ENCODE assay signal across 8 mouse cellular contexts in the genomic region with DNA sequence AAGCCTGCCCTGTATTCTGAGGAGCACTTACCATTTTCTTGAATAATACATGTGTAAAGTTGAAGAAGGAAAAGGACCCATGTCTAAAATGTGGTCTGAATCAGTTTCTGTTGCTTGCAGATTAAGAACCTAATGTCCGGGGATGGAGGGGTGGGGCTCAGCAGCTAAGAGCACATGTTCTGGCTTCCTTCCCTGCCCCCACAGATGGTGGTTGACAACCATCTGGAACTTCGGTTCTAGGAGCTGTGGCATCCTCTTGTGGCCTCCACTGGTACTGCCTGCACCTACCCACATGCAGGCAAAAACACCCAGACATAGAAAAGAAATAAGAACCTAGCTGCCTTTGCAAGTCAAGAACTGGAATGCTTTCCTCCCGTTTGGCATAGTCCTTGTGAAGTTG.
DNase-seq lines count a peak whose midpoint lies in the region; ATAC-seq and TF ChIP-seq lines count a peak whose summit lies in the region.

No protein-coding gene starts in this region.

- H3K9ac ChIP-seq in midbrain, embryonic 11.5 days (ENCODE audit: low read length): no peak overlapping the region
- H3K9ac ChIP-seq in midbrain, embryonic 16.5 days (ENCODE audit: low read depth, low read length): no peak overlapping the region
- H3K9ac ChIP-seq in kidney, postnatal 0 days (ENCODE audit: low read depth, low read length): no peak overlapping the region
- H3K9ac ChIP-seq in liver, embryonic 11.5 days (ENCODE audit: low read depth, low read length): no peak overlapping the region

- H3K4me2 ChIP-seq in midbrain, embryonic 11.5 days: no peak overlapping the region
- H3K4me2 ChIP-seq in midbrain, embryonic 16.5 days (ENCODE audit: low read length): no peak overlapping the region
- no peak overlapping the region for H3K4me2 ChIP-seq in kidney, postnatal 0 days (ENCODE audit: low read length)
- no peak overlapping the region for H3K4me2 ChIP-seq in liver, embryonic 11.5 days

- H3K27ac ChIP-seq in midbrain, embryonic 11.5 days (ENCODE audit: low read depth, low read length): no peak overlapping the region
- no peak overlapping the region for H3K27ac ChIP-seq in midbrain, embryonic 16.5 days (ENCODE audit: low read length)
- no peak overlapping the region for H3K27ac ChIP-seq in kidney, postnatal 0 days
- H3K27ac ChIP-seq in liver, embryonic 11.5 days (ENCODE audit: low read depth, low read length): no peak overlapping the region

- no peaks in the 10 kb centered on the region for H3K27me3 ChIP-seq in midbrain, embryonic 11.5 days (ENCODE audit: control insufficient read depth, insufficient read depth, low read length)
- no peaks in the 10 kb centered on the region for H3K27me3 ChIP-seq in midbrain, embryonic 16.5 days (ENCODE audit: control insufficient read depth, insufficient read depth, low read depth, low read length)
- H3K27me3 ChIP-seq in kidney, postnatal 0 days (ENCODE audit: insufficient read depth, low read length): no peaks in the 10 kb centered on the region
- H3K27me3 ChIP-seq in liver, embryonic 11.5 days (replicated peaks; ENCODE audit: control insufficient read depth, insufficient read depth, low read length): no peaks in the 10 kb centered on the region

- H3K4me3 ChIP-seq in midbrain, embryonic 11.5 days (ENCODE audit: low read depth, low read length): no peak overlapping the region
- no peak overlapping the region for H3K4me3 ChIP-seq in midbrain, embryonic 16.5 days (ENCODE audit: low read depth, low read length)
- H3K4me3 ChIP-seq in kidney, postnatal 0 days (replicated peaks; ENCODE audit: low read depth, low read length): no peak overlapping the region
- no peak overlapping the region for H3K4me3 ChIP-seq in liver, embryonic 11.5 days (ENCODE audit: low read depth, low read length)

- 0 out of 2 replicates have a peak, but pooled peaks have one; percentile 44 for ATAC-seq in midbrain, embryonic 11.5 days (ENCODE audit: low FRiP score)
- no peak for ATAC-seq in midbrain, embryonic 16.5 days
- ATAC-seq in kidney, postnatal 0 days (replicated peaks; ENCODE audit: low FRiP score, low read depth): no peak; the same call in 1 of the 2 replicates
- peak; percentile 72 for ATAC-seq in liver, embryonic 11.5 days (replicated peaks; ENCODE audit: low FRiP score)

- H3K4me1 ChIP-seq in midbrain, embryonic 11.5 days (ENCODE audit: control insufficient read depth, insufficient read depth, low read length): no peaks in the 10 kb centered on the region
- peaks cover 9% of the 10 kb centered on the region for H3K4me1 ChIP-seq in midbrain, embryonic 16.5 days (ENCODE audit: control insufficient read depth, insufficient read depth, low read length)
- peaks cover 4% of the 10 kb centered on the region for H3K4me1 ChIP-seq in kidney, postnatal 0 days (replicated peaks; ENCODE audit: insufficient read depth, low read length)
- H3K4me1 ChIP-seq in liver, embryonic 11.5 days (replicated peaks; ENCODE audit: control insufficient read depth, insufficient read depth, low read length): peaks cover 10% of the 10 kb centered on the region; the same call in 1 of the 2 replicates

- DNase-seq in midbrain, embryonic 11.5 days (ENCODE audit: low spot score, missing footprints): peak; percentile 91
- DNase-seq in cerebellum, adult 18-20 months: peak; percentile 93 to 94
- peak; percentile 73 to 82 for DNase-seq in frontal cortex, postnatal 14 days (ENCODE audit: low spot score in 2 of 2)
- peak; percentile 90 for DNase-seq in kidney, postnatal 0 days (ENCODE audit: low spot score)
- DNase-seq in liver, embryonic 11.5 days (ENCODE audit: low spot score): peak; percentile 66
- DNase-seq in ovary, adult 18-20 months (ENCODE audit: low spot score): peak; percentile 49
- DNase-seq in thymus, adult 18-20 months: peak; percentile 27 to 30

- H3K36me3 ChIP-seq in midbrain, embryonic 11.5 days (ENCODE audit: control insufficient read depth, insufficient read depth, low read length): peaks cover 6% of the 10 kb centered on the region; the same call in 1 of the 2 replicates
- H3K36me3 ChIP-seq in midbrain, embryonic 16.5 days (ENCODE audit: control insufficient read depth, insufficient read depth, low read length): peaks cover 7% of the 10 kb centered on the region
- peaks cover 9% of the 10 kb centered on the region; the same call in 1 of the 2 replicates for H3K36me3 ChIP-seq in kidney, postnatal 0 days (ENCODE audit: insufficient read depth, low read length)
- peaks cover 3% of the 10 kb centered on the region; the same call in 1 of the 2 replicates for H3K36me3 ChIP-seq in liver, embryonic 11.5 days (ENCODE audit: control insufficient read depth, insufficient read depth, low read length)

- TF ChIP-seq CTCF in kidney, postnatal 0 days (IDR thresholded peaks at IDR 0.05; ENCODE audit: low read depth): peak; percentile 91

- 53% methylated on average over 3 of the region's 3 CpGs for WGBS in midbrain, embryonic 11.5 days
- 30% methylated on average over 3 of the region's 3 CpGs for WGBS in midbrain, embryonic 16.5 days
- 17% methylated on average over 3 of the region's 3 CpGs for WGBS in kidney, postnatal 0 days
- 24% methylated on average over 3 of the region's 3 CpGs for WGBS in liver, embryonic 11.5 days

- no peaks in the 10 kb centered on the region for H3K9me3 ChIP-seq in midbrain, embryonic 11.5 days (ENCODE audit: control insufficient read depth, low read length)
- H3K9me3 ChIP-seq in midbrain, embryonic 16.5 days (replicated peaks; ENCODE audit: control insufficient read depth, low read length, poor library complexity, severe bottlenecking): no peaks in the 10 kb centered on the region
- no peaks in the 10 kb centered on the region for H3K9me3 ChIP-seq in kidney, postnatal 0 days (replicated peaks; ENCODE audit: low read length)
- H3K9me3 ChIP-seq in liver, embryonic 11.5 days (ENCODE audit: control insufficient read depth, low read length): no peaks in the 10 kb centered on the region

Comparison
In these comparisons a context has a peak if more than half of its experiments do, and no peak if none do; other contexts are left out.
1. ATAC-seq: peak in midbrain, embryonic 11.5 days (single experiment) and liver, embryonic 11.5 days (single experiment); none in midbrain, embryonic 16.5 days (single experiment) and kidney, postnatal 0 days (single experiment).
2. DNase-seq: peak in every context shown above with its lines; median percentile 94 in cerebellum, adult 18-20 months; 91 in midbrain, embryonic 11.5 days; 90 in kidney, postnatal 0 days; 78 in frontal cortex, postnatal 14 days; 66 in liver, embryonic 11.5 days; 49 in ovary, adult 18-20 months; 28 in thymus, adult 18-20 months.